Mouse (Mus musculus) embryonic facial prominence, embryonic 14.5 days (tissue): ENCODE data around the gene Gm17720. TPM values are rescaled to one million over a fixed set of nuclear protein-coding genes. Genes with fewer than 3 reads are reported as not detected.

Source experiments
- ATAC-seq: fragments of 200-750 bp; cut with Nextera tagmentation; 2 replicates; pipeline ENCODE4 v1.8.0; 2017; ENCODE audit warnings: low read depth, moderate number of reproducible peaks, moderate TSS enrichment
- DNase-seq: peaks from one replicate; pipeline ENCODE4 v3.0.0-alpha.2; 2015; ENCODE audit warnings: low spot score
- H3K27ac ChIP-seq: fragments of 300-500 bp; sonication (generic); replicated peaks from 2 replicates; pipeline ENCODE4 v1.5.1; 2014; ENCODE audit warnings: low read depth, mild to moderate bottlenecking, low read length, moderate library complexity
- H3K27me3 ChIP-seq: fragments of 300-500 bp; sonication (generic); replicated peaks from 2 replicates; pipeline ENCODE4 v1.6.1; 2014; ENCODE audit warnings: low read length; ENCODE audit not compliant: control insufficient read depth, insufficient read depth
- H3K36me3 ChIP-seq: fragments of 300-500 bp; sonication (generic); 2 replicates; pipeline ENCODE4 v1.6.1; 2014; ENCODE audit warnings: low read length, mixed read lengths; ENCODE audit not compliant: control insufficient read depth, insufficient read depth
- H3K4me1 ChIP-seq: fragments of 300-500 bp; sonication (generic); 2 replicates; pipeline ENCODE4 v1.6.1; 2014; ENCODE audit warnings: antibody characterized with exemption, low read length; ENCODE audit not compliant: control insufficient read depth, insufficient read depth
- H3K4me2 ChIP-seq: fragments of 300-500 bp; sonication (generic); 2 replicates; pipeline ENCODE4 v1.6.1; 2014; ENCODE audit warnings: low read depth, mild to moderate bottlenecking, low read length, moderate library complexity, mixed read lengths
- H3K4me3 ChIP-seq: fragments of 300-500 bp; sonication (generic); 2 replicates; pipeline ENCODE4 v1.5.1; 2014; ENCODE audit warnings: low read depth, mild to moderate bottlenecking, low read length
- H3K9ac ChIP-seq: fragments of 300-500 bp; sonication (generic); 2 replicates; pipeline ENCODE4 v1.6.1; 2014; ENCODE audit warnings: low read depth, mild to moderate bottlenecking, low read length, moderate library complexity, mixed read lengths
- H3K9me3 ChIP-seq: fragments of 300-500 bp; sonication (generic); 2 replicates; pipeline ENCODE4 v1.6.1; 2016; ENCODE audit warnings: low read length; ENCODE audit not compliant: control insufficient read depth
- WGBS: fragments of 180-500 bp; shearing (Covaris S2); extraction: QIAGEN DNeasy Blood & Tissue Kit; methylation state at CpG from one replicate; pipeline ENCODE4 v1.1.7; 2014; 5-methylcytosine and 5-hydroxymethylcytosine counted together
- polyA plus RNA-seq: library from polyadenylated mRNA; unstranded; fragments of >200 nt; fragmentation: Nextera tagmentation; extraction: Ambion mirVana; gene quantifications from 2 replicates; pipeline ENCODE4 v1.2.1, GENCODE M21; 2014

Gm17720 gene
- polyA plus RNA-seq, 1 experiment from 2014 or later = not detected

- H3K36me3 ChIP-seq = no peaks in the 10 kb centered on the region
- H3K9me3 ChIP-seq = no peaks in the 10 kb centered on the region; the same call in 1 of the 2 replicates
- no peak overlapping the region for H3K4me3 ChIP-seq
- no peak for ATAC-seq
- H3K27me3 ChIP-seq = no peaks in the 10 kb centered on the region
- no peak for DNase-seq
- no peak overlapping the region for H3K27ac ChIP-seq
- no peaks in the 10 kb centered on the region for H3K4me1 ChIP-seq
- WGBS = 89% methylated on average over 18 of the region's 18 CpGs
- H3K4me2 ChIP-seq = no peak overlapping the region
- no peak overlapping the region for H3K9ac ChIP-seq
These were observed 37.8 kb downstream of the Gm17720 start for GRCm38 (mm10) chr8:110064606-110065365.

GRCm38 (mm10) chr8:110064161-110064560 is 38.4 kb downstream of the Gm17720 start:
- Histone ChIP-seq H3K9ac (no peak overlapping the region), H3K27me3 (no peaks in the 10 kb centered on the region), H3K27ac (no peak overlapping the region), H3K36me3 (no peaks in the 10 kb centered on the region), H3K4me1 (no peaks in the 10 kb centered on the region), H3K4me3 (no peak overlapping the region), H3K4me2 (no peak overlapping the region), H3K9me3 (no peaks in the 10 kb centered on the region; the same call in 1 of the 2 replicates)
- DNase-seq (no peak), ATAC-seq (no peak)
- WGBS = 83% methylated on average over 9 of the region's 9 CpGs

GRCm38 (mm10) chr8:110058207-110058606 is 44.3 kb downstream of the Gm17720 start:
- Histone ChIP-seq H3K4me1 (no peaks in the 10 kb centered on the region), H3K27me3 (no peaks in the 10 kb centered on the region), H3K9ac (no peak overlapping the region), H3K36me3 (no peaks in the 10 kb centered on the region), H3K4me3 (no peak overlapping the region), H3K9me3 (no peaks in the 10 kb centered on the region; the same call in 1 of the 2 replicates), H3K27ac (no peak overlapping the region), H3K4me2 (no peak overlapping the region)
- DNase-seq (no peak), ATAC-seq (no peak)
- 76% methylated on average over 8 of the region's 8 CpGs for WGBS

GRCm38 (mm10) chr8:110051208-110051607 is 51.3 kb downstream of the Gm17720 start:
- 81% methylated on average over 6 of the region's 6 CpGs for WGBS
- ATAC-seq = no peak
- H3K9ac ChIP-seq = no peak overlapping the region

GRCm38 (mm10) chr8:110040509-110040908 is 62.0 kb downstream of the Gm17720 start:
- ATAC-seq = no peak

More at GRCm38 (mm10) chr8:110051208-110051607, 51.3 kb downstream of the Gm17720 start:
- Histone ChIP-seq H3K27ac (no peak overlapping the region), H3K27me3 (no peaks in the 10 kb centered on the region), H3K36me3 (no peaks in the 10 kb centered on the region), H3K9me3 (no peaks in the 10 kb centered on the region), H3K4me2 (no peak overlapping the region), H3K4me1 (no peaks in the 10 kb centered on the region), H3K4me3 (no peak overlapping the region)
- DNase-seq = no peak

GRCm38 (mm10) chr8:110039659-110040058 is 62.9 kb downstream of the Gm17720 start, which contains the start of gene Chst4:
Chst4 (minus strand) TSS chr8:110039740.
- DNase-seq = no peak
- H3K4me3 ChIP-seq = no peak within 1 kb of the TSS
- H3K36me3 ChIP-seq = no peaks in the 10 kb centered on the region
- no peak within 1 kb of the TSS for H3K9ac ChIP-seq
- no peak within 1 kb of the TSS for H3K4me2 ChIP-seq
- H3K4me1 ChIP-seq = no peaks in the 10 kb centered on the region
- H3K27ac ChIP-seq = no peak within 1 kb of the TSS
- 67% methylated on average over 5 of the region's 5 CpGs for WGBS
- no peaks in the 10 kb centered on the region for H3K9me3 ChIP-seq
- H3K27me3 ChIP-seq = no peaks in the 10 kb centered on the region
- no peak for ATAC-seq

More at GRCm38 (mm10) chr8:110040509-110040908, 62.0 kb downstream of the Gm17720 start:
- Histone ChIP-seq H3K27me3 (no peaks in the 10 kb centered on the region), H3K36me3 (no peaks in the 10 kb centered on the region), H3K4me1 (no peaks in the 10 kb centered on the region), H3K4me3 (no peak overlapping the region), H3K27ac (no peak overlapping the region), H3K9ac (no peak overlapping the region), H3K9me3 (no peaks in the 10 kb centered on the region), H3K4me2 (no peak overlapping the region)
- WGBS = 66% methylated on average over 4 of the region's 4 CpGs
- no peak for DNase-seq

GRCm38 (mm10) chr8:110039216-110039615 is 63.3 kb downstream of the Gm17720 start:
- Histone ChIP-seq H3K27me3 (no peaks in the 10 kb centered on the region), H3K9ac (no peak overlapping the region), H3K4me3 (no peak overlapping the region), H3K27ac (no peak overlapping the region), H3K36me3 (no peaks in the 10 kb centered on the region), H3K9me3 (no peaks in the 10 kb centered on the region), H3K4me2 (no peak overlapping the region), H3K4me1 (no peaks in the 10 kb centered on the region)
- no peak for ATAC-seq
- no peak for DNase-seq
- 23% methylated on average over 7 of the region's 7 CpGs for WGBS

- no peak overlapping the region for H3K27ac ChIP-seq
- H3K27me3 ChIP-seq = no peaks in the 10 kb centered on the region
- H3K36me3 ChIP-seq = no peaks in the 10 kb centered on the region
- no peak overlapping the region for H3K4me3 ChIP-seq
- ATAC-seq = no peak
- no peaks in the 10 kb centered on the region for H3K9me3 ChIP-seq
- no peak overlapping the region for H3K4me2 ChIP-seq
- H3K4me1 ChIP-seq = no peaks in the 10 kb centered on the region
- no peak for DNase-seq
- 73% methylated on average over 2 of the region's 2 CpGs for WGBS
- H3K9ac ChIP-seq = no peak overlapping the region
These were observed 66.4 kb downstream of the Gm17720 start for GRCm38 (mm10) chr8:110036156-110036555.

GRCm38 (mm10) chr8:110034331-110034730 is 68.2 kb downstream of the Gm17720 start:
- no peak overlapping the region for H3K4me3 ChIP-seq
- 62% methylated on average over 4 of the region's 4 CpGs for WGBS
- ATAC-seq (no peak), DNase-seq (no peak)
- no peaks in the 10 kb centered on the region for H3K4me1 ChIP-seq
- no peaks in the 10 kb centered on the region for H3K27me3 ChIP-seq
- no peak overlapping the region for H3K4me2 ChIP-seq
- H3K9ac ChIP-seq = no peak overlapping the region
- no peaks in the 10 kb centered on the region for H3K36me3 ChIP-seq
- no peaks in the 10 kb centered on the region for H3K9me3 ChIP-seq
- no peak overlapping the region for H3K27ac ChIP-seq
